Mouse (Mus musculus): ENCODE data around the gene Plrg1.

Gene Plrg1

GRCm38 (mm10) chr3:83052102-83052501, 3.2 kb upstream of the Plrg1 start:
- DNase-seq (ENCODE audit: low spot score in 2 of 2) = no peak

GRCm38 (mm10) chr3:83053126-83053525, 2.2 kb upstream of the Plrg1 start:
- no peak for DNase-seq (ENCODE audit: low spot score in 2 of 2)

- no peak for DNase-seq (ENCODE audit: low spot score in 2 of 2)
Observed at GRCm38 (mm10) chr3:83053758-83054157, 1.6 kb upstream of the Plrg1 start.

GRCm38 (mm10) chr3:83054759-83055158, 563 bp upstream of the Plrg1 start:
- no peak for DNase-seq (ENCODE audit: low spot score in 2 of 2)

GRCm38 (mm10) chr3:83057046-83057445, 1.7 kb downstream of the Plrg1 start:
- DNase-seq (ENCODE audit: low spot score in 2 of 2) = no peak

- DNase-seq (ENCODE audit: low spot score in 2 of 2) = no peak
Observed at GRCm38 (mm10) chr3:83067920-83068319, 12.6 kb downstream of the Plrg1 start.

GRCm38 (mm10) chr3:83068869-83069268, 13.5 kb downstream of the Plrg1 start:
- no peak for DNase-seq (ENCODE audit: low spot score in 2 of 2)

- DNase-seq (ENCODE audit: low spot score in 2 of 2) = no peak
Observed at GRCm38 (mm10) chr3:83070231-83070630, 14.9 kb downstream of the Plrg1 start.

GRCm38 (mm10) chr3:83076563-83076962, 21.2 kb downstream of the Plrg1 start:
- DNase-seq (ENCODE audit: low spot score in 2 of 2) = no peak

GRCm38 (mm10) chr3:83080567-83081055, 25.3 kb downstream of the Plrg1 start:
- DNase-seq (ENCODE audit: low spot score in 2 of 2) = peak in 1 of 2 experiments; percentile 51

- no peak for DNase-seq (ENCODE audit: low spot score in 2 of 2)
Observed at GRCm38 (mm10) chr3:83097586-83097985, 42.3 kb downstream of the Plrg1 start.

GRCm38 (mm10) chr3:83098546-83099034, 43.3 kb downstream of the Plrg1 start:
- DNase-seq (ENCODE audit: low spot score in 2 of 2) = no peak

- DNase-seq (ENCODE audit: low spot score in 2 of 2) = no peak
Observed at GRCm38 (mm10) chr3:83099139-83099538, 43.8 kb downstream of the Plrg1 start.

- no peak for DNase-seq (ENCODE audit: low spot score in 2 of 2)
Observed at GRCm38 (mm10) chr3:83099651-83100050, 44.3 kb downstream of the Plrg1 start.

- no peak for DNase-seq (ENCODE audit: low spot score in 2 of 2)
Observed at GRCm38 (mm10) chr3:83102286-83102685, 47.0 kb downstream of the Plrg1 start.

- no peak for DNase-seq (ENCODE audit: low spot score in 2 of 2)
Observed at GRCm38 (mm10) chr3:83110163-83110562, 54.8 kb downstream of the Plrg1 start.

GRCm38 (mm10) chr3:83111485-83112261, 56.4 kb downstream of the Plrg1 start:
- DNase-seq (ENCODE audit: low spot score in 2 of 2) = no peak

GRCm38 (mm10) chr3:83112869-83113268, 57.5 kb downstream of the Plrg1 start:
- DNase-seq (ENCODE audit: low spot score in 2 of 2) = no peak

GRCm38 (mm10) chr3:83114946-83115345, 59.6 kb downstream of the Plrg1 start:
- no peak for DNase-seq (ENCODE audit: low spot score in 2 of 2)

GRCm38 (mm10) chr3:83117592-83117991, 62.3 kb downstream of the Plrg1 start:
- no peak for DNase-seq (ENCODE audit: low spot score in 2 of 2)

Data from thymus, postnatal 10 days (tissue).